Mouse (Mus musculus) liver, adult 10 weeks (tissue): Measurements from ENCODE around the gene Syne1. TPM values are rescaled to one million over a fixed set of nuclear protein-coding genes. Genes with fewer than 3 reads are reported as not detected.

ENCODE experiments used
- polyA plus RNA-seq: library from polyadenylated mRNA; stranded (reverse); fragments of 350-450 nt; fragmentation: Illumina TruSeq; extraction: RNeasy Lipid Tissue Mini Kit (QIAGEN cat#74804); gene quantifications from one replicate; pipeline ENCODE4 v1.2.3, GENCODE M21; 2014; ENCODE audit warnings: low read depth, low replicate concordance

The Syne1 gene
- 11.3 TPM for polyA plus RNA-seq

DNA sequence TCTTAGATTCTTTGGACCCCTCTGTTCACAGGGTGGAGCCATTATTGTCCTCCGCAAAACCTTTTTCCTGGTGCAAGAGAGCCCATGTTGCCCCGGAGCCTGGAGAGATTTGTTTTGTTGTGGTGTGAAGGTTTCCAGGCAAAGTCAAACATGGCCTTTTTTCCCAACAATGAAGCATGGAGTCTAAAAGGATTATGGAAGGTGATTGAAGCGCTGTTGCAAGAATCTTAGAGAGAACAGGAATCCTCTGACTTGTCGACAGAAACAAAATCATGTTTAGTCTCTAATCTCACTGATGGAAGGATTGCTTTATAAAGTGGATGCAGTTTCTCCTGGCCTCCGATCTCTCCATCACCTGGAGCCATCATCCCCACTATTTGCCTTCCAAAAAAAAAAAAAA is at the start of gene Syne1:
Syne1 (minus strand) TSS at position 101 of the 400 bp plus-strand sequence.

DNA sequence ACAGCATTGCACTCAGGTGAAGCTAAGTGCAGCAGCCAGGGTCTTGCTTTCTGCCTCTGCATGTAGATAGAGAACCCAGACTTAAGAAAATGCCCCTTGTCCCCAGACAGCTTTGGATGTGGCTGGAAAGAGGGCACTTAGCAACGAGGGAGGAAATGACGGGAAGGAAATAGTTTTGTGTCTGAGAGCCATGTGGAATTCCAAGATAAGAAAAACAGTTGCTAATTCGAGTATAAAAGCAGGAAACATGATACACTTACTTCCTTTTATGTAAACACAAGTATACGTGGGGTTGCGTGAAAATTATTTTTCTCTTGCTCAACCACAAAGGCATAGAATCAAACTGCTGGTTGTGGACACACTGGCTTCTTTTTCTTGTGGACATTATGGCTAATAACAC is 42.2 kb upstream of the Syne1 start, which contains the start of gene Myct1:
Myct1 (plus strand) TSS at position 312 of the 400 bp plus-strand sequence.

DNA sequence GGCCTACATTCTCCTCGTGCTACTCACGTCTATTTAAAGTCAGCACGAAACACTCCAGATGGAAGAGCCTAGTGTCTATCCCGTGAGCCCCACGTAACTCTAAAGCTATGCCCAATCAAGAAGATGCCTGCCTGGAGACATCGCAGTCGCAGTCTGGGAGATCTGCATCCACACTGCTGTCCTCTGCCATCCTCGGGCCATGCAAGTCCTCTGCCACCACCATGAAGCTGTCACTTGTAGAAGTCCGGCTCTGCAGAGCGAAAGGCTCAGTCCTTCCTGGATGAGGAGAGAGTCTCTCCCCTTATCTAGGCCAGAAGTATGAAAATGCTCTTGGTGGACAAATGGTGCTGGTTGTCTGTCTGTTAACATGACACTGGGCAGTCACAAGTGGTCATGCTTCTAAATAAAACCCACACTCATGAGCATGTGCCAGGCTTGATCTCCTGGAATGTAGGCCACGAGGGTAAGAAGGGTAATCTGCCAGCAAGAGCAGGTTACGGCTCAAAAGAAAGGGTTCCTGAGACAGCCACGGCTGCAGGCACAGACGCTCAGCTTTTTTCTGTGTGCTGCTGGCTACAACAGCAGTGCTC is 482.5 kb downstream of the Syne1 start, which contains the start of gene Gm10097:
Gm10097 (plus strand) TSS at position 517 of the 590 bp plus-strand sequence.

Other genes with a start within 250 kb of the Syne1 start
- 4.6 TPM for gene Myct1, start 42.3 kb upstream of the Syne1 start, polyA plus RNA-seq
- not detected for gene Vip, start 87.7 kb upstream of the Syne1 start, polyA plus RNA-seq